Mouse (Mus musculus) cerebellum, adult 2 months (tissue): ENCODE measurements around the gene Mef2b.

ENCODE experiments used
- CTCF ChIP-seq: fragments of 200-500 bp; IDR thresholded peaks from 2 replicates; pipeline ENCODE4 v1.5.1; 2011; ENCODE audit warnings: low read depth, mild to moderate bottlenecking, control low read depth, low read length, moderate library complexity, borderline replicate concordance; ENCODE audit not compliant: insufficient read depth
- POLR2A ChIP-seq: fragments of 200-500 bp; IDR thresholded peaks from 2 replicates; pipeline ENCODE4 v1.6.1; 2011; ENCODE audit warnings: low read length, control low read depth, borderline replicate concordance; ENCODE audit not compliant: insufficient read depth

GRCm38 (mm10) chr8:70197603-70198002 lies 58.1 kb downstream of the Mef2b start:
- no peak for TF ChIP-seq POLR2A
- TF ChIP-seq CTCF, result no peak
